Mouse (Mus musculus) ZHBTc4 (cell line): Measurements from ENCODE around the gene U2surp.
"Not testable (repeated sequence)": the region's sequence is repeated elsewhere in the genome, so short reads cannot be mapped to it uniquely, and the experiment has no call there.

Source experiments
- DNase-seq: peaks from one replicate; pipeline ENCODE4 v3.0.0-alpha.2; 2011; ENCODE audit warnings: low read depth, low spot score

Gene U2surp

GRCm38 (mm10) chr9:95539176-95539800 lies 27.5 kb upstream of the U2surp start:
- no peak for DNase-seq

GRCm38 (mm10) chr9:95533817-95534216 lies 22.0 kb upstream of the U2surp start:
- DNase-seq = peak; percentile 36

- DNase-seq = no peak
These were observed 19.3 kb upstream of the U2surp start for GRCm38 (mm10) chr9:95531144-95531543.

- no peak for DNase-seq
These were observed 15.9 kb upstream of the U2surp start for GRCm38 (mm10) chr9:95527676-95528075.

GRCm38 (mm10) chr9:95525961-95526360 lies 14.2 kb upstream of the U2surp start:
- peak; percentile 51 for DNase-seq

GRCm38 (mm10) chr9:95525376-95525775 lies 13.6 kb upstream of the U2surp start:
- DNase-seq = no peak

- peak; percentile 75 for DNase-seq
These were observed 10.8 kb upstream of the U2surp start for GRCm38 (mm10) chr9:95522561-95522960.

GRCm38 (mm10) chr9:95521566-95521965 lies 9.8 kb upstream of the U2surp start:
- peak; percentile 92 for DNase-seq

- peak; percentile 44 for DNase-seq
These were observed 9.2 kb upstream of the U2surp start for GRCm38 (mm10) chr9:95521031-95521430.

- peak; percentile 55 for DNase-seq
These were observed 8.8 kb upstream of the U2surp start for GRCm38 (mm10) chr9:95520563-95520962.

- DNase-seq = not testable (repeated sequence)
These were observed 2.6 kb upstream of the U2surp start for GRCm38 (mm10) chr9:95514361-95514760.

- no peak for DNase-seq
These were observed 2.0 kb upstream of the U2surp start for GRCm38 (mm10) chr9:95513776-95514175.

GRCm38 (mm10) chr9:95512331-95513030 lies 685 bp upstream of the U2surp start:
- no peak for DNase-seq

GRCm38 (mm10) chr9:95510693-95511404 lies 947 bp downstream of the U2surp start:
- peak; percentile 54 for DNase-seq

GRCm38 (mm10) chr9:95505666-95506065 lies 6.1 kb downstream of the U2surp start:
- no peak for DNase-seq

GRCm38 (mm10) chr9:95499848-95500247 lies 11.9 kb downstream of the U2surp start:
- no peak for DNase-seq

GRCm38 (mm10) chr9:95495038-95495437 lies 16.8 kb downstream of the U2surp start:
- no peak for DNase-seq

- DNase-seq = no peak
These were observed 18.4 kb downstream of the U2surp start for GRCm38 (mm10) chr9:95493393-95493792.

GRCm38 (mm10) chr9:95490003-95490402 lies 21.8 kb downstream of the U2surp start:
- no peak for DNase-seq

- DNase-seq = no peak
These were observed 22.9 kb downstream of the U2surp start for GRCm38 (mm10) chr9:95488861-95489260.

GRCm38 (mm10) chr9:95479981-95480380 lies 31.8 kb downstream of the U2surp start:
- no peak for DNase-seq

GRCm38 (mm10) chr9:95478443-95478842 lies 33.4 kb downstream of the U2surp start:
- DNase-seq = no peak

- peak; percentile 56 for DNase-seq
These were observed 38.9 kb downstream of the U2surp start for GRCm38 (mm10) chr9:95472926-95473325.
